Mouse (Mus musculus) thymus, postnatal 36 days (tissue): Measurements from ENCODE around the gene Ebf1.

ENCODE experiments used
- DNase-seq, 2 experiments: peaks; one replicate each; pipeline ENCODE4 v3.0.0; 2022; ENCODE audit warnings: mixed read lengths in 2 of 2

Ebf1 gene

DNA sequence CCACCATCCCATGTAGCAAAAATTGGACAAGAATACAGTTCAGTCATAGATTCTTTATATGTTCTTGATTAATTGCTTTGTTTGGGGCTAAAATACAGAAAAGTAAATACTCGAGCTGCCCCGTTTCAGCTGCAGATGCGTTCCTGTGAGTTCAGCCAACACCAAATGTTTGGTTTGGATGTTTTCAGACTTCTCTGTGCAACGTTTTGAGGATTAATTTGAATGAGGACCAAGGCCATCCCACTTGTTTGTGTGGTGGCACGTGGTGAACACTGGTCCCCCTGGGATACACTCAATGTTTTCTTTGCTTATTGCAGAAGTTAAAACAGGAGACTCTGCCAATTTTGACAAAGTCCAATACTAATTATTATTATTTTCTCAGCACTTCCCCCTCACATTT, 289.3 kb downstream of the Ebf1 start:
- DNase-seq, result no peak

DNA sequence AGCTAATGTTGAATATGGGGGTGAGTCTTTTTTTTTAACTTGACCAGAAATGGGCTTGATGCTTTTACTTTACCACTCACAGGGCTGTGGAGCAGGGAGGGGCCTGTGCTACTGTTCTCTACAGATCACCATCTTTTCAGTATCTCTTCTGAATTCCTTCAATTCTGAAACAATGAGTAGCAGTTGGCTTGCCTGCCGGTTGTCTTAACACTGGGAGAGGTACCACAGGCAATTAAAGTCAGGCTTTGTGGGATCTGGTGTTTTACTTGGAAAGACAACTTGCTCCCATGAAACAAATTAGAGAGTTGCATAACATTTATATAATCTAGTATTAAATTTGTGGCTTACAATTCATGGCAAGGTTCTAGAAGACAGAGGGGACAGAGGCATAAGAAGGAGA, 294.6 kb downstream of the Ebf1 start:
- no peak for DNase-seq

DNA sequence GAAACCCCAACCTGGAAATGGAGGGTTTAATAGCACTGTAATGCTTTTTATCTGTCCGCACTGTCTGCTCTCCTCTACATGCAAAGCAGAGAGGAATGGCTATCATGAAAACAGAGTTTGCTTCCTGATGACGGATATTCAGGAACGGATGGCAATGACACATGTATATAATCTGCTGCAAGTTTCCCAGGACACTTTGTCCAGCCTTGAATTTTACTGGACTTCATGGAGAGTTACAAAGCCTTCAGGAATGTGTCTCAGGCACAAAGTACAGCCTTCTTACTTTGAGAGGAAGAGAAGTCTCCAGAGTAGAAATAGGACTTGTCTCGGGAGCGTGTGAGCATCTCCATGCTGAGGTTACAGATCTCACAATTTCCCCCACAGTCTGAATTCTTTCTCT, 296.7 kb downstream of the Ebf1 start:
- DNase-seq, result no peak

DNA sequence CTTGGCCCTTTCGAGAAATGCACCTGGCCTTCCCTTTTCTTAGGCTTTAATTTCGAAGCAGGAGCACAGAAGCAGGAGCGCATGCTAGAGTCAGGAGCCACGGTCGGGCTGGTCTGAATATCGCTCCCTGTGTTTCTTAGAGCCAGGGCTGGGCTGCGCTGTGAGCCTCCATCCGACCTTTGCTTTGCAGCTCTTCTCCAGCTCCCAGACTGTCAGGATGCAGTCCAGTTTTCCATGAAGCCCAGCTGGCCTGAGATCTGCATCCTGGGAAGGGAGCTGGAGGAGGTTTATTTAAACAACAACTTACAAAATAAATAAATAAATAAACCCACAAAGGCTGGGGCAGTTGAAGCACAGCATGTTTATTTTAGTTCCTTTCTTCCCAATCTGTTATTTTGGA, 299.9 kb downstream of the Ebf1 start:
- no peak for DNase-seq

DNA sequence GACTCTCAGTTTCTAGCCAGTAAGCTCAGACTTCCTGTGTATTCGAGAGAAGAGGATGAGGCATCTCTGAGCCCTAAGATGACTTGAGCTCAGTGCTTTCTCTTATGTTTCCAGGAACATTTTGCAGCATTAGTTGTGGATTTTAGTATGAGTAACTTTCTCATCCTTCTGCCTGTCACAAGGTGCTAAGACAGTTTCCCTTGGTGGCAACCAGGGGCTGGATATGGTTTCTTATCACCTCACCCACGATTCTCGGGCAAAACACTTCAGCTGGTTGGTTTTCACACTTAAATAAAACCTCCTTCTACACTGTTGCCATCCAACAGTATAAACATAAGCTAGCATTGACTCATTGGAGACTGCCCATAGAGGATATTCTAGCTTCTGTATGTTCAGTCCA, 306.0 kb downstream of the Ebf1 start:
- no peak for DNase-seq

DNA sequence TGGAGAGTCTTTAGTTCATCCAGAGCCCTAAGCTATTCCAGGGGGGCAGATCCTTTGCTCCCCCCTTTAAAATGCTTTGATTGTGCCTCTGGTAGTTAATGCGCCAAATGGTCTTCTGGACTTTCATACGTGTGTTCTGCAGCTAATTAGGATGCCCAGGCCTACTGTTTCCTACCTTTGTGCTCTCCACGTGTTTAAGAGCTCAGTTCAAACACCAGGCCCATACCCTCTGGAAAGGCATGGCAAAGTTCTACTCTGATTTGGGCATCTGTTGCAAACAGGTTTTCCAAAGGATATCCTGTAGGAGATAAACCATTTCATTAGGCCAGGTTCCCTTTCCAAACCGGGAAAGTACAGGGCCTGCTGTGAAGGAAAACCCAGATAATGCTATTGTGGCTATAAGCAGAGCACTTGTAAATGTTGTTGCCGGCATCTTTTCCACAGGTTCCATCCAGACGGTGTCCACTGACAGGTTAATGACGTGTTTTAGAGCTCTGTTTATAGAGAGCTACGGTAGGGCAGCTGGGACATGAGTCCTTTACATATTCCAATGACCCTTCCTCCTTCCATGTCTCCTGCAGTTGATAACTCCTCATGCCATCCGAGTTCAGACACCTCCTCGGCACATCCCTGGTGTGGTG, 306.9 kb downstream of the Ebf1 start:
- no peak for DNase-seq

DNA sequence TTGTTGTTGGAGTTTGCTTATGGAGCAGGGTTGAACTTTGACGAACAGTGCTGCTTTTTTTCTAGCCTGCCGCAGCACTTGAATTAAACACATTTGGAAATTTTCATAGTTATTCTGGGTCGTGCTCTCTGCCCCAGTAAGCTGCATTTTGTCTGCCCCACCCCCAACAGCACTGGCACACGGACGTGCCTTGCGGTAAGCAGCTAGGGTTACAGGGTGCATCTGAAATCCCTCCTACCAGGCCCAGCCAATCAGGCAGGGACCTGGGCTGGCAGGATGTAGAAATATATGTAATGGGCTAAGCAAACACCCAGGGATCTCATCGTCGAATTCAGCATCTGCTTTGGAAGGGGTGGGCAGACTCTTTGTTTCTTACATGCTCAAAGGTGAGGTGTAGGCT, 307.8 kb downstream of the Ebf1 start:
- DNase-seq, result peak; percentile 43 to 69

DNA sequence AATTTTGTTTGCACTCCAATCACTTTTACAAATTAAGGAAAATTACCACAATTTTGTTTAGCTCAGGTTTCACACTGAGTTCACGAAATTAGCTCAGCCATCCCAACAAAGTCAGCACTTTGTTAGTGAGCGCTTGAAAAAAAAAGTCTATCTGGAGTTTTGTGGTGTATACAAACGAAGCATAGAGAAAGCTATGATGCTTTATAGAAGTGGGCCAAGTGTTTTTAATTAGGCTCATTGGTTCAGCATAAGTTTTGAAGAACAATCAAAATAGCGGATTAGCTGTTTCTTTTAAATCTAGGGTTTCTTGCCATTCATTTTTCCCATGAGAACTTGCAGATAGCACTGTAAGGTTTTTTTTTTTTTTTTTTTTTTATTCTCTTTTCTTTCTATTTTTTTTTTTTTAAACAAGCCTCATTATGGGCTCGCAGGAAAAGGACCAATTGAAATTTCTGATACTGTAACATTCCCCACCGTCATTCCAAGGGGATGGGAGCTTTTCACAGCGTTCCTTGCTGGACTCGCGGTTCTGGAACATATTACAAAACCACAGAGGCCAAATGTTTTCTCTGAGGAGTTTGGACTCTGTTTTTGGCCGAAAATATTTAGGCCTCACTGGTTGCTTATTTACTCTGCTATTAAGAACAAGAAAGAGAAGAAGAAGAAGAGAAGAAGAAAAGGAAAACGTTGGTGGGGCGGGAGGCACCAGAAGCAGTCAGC, 308.8 kb downstream of the Ebf1 start:
- no peak for DNase-seq

DNA sequence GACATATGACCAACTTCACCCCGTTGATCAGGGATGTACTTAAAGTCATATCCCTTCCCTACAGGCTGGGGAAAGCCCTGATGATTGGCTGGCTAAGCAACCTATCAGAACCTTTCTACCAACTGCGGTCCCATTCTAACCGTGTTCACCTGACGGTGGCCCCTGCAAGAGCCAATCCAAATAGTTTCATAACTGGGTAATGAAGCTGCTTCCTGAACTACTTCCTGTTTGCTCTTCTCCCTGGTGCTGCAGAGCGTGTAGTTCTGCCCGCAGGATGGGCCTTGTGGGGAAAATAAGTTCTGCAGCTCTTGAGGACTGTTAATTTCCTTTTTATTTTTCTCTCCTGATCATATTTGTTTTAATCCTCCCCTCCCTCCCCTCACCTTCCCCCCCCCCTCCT, 311.3 kb downstream of the Ebf1 start:
- no peak for DNase-seq

DNA sequence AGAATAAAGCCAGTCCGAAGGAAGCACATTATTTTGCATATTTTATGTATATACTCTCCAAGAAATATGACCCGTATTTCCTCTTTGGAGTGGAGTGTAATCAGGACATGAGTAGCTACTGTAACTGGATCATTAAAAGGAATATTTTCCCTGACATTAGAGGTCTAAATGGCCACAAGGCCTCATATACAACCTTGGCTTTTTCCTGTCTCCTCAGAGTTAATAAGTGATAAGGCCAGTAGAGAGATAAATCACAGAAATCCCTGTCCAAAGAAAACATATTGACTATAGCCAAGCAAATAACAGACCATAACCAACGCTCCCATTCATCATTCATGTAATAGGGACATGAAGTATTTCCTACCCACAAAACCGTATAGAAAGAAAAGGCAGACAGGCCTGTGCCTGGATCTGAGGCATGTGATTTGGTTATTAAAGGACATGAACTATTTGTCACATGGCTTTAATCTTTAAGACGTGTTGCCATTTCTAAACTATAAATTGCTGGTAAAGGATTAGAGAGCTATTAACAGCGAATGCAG, 315.9 kb downstream of the Ebf1 start:
- no peak for DNase-seq

DNA sequence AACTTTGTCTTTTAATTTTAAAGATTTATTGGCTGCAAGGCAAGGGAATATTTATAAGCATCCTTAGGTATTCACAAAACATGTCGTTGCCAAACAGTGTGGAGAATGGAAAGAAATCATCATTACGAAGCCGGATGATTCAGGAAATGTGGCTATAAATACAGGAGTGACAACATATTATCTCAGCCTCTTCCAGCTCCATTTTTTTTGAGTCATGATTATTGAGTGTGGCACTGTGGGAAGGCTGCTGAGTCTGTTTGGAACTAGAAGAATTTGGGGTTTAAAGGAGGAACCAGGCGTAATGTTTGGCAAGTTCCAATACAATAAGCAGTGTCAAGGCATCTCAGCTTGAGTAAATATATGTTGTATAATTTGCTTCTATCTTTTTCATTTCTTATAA, 326.7 kb downstream of the Ebf1 start:
- DNase-seq, result no peak

DNA sequence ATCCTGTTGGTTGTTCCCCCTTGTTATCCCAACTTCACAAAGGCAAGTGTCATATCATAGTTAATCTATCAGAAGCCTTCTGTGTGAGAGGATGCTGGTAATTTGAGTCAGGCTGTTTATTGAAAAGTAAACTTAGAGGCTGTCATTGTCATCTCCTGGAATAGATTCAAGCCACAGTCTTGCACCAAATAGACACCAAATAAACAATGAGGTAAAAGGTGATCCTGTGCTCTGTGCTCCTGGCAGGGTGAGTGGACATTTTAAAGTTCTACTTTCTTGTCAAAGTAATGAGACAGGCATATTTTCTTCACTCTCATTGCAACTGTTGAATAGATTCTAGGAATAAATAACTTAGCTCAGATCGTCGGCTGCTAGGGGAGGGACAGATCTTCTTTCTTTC, 327.3 kb downstream of the Ebf1 start:
- DNase-seq, result no peak

DNA sequence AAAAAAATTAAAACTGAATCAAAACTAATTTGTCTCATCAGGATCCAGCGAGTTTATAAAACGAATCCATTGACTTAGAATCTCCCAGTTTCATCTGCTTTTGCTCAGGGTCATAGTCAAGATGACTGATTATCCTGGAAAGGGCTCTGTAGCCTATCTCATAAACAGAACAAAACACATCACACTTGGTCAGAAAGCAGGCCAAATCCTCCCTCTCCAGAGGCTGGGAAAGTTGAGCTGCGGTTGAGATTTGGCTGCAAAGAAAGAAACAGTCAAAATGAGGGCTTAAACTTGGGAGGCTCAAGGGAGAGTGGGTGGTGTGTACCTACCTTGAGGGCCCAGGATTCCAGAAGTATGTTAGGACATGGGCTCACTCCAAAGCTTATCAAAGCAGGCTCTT, 329.5 kb downstream of the Ebf1 start:
- no peak for DNase-seq

DNA sequence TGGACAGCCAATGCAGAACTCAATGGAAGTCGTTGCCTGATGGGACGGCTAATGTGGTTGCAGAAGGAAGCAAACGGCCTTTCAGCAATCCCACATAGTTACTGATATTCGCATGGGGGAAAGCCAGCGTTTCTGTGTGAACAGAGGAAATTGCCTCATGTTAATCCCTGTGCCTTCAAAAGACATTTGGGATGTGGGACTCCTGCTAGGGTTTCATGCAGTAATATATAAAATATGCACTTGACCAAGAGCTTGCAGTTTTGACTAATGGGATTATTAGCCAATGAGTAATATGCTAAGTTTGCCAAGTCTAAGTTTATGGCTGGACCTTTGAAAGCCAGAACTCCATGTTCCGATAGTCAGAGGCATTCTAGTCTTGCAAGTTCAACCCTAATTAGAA, 331.4 kb downstream of the Ebf1 start:
- no peak for DNase-seq

DNA sequence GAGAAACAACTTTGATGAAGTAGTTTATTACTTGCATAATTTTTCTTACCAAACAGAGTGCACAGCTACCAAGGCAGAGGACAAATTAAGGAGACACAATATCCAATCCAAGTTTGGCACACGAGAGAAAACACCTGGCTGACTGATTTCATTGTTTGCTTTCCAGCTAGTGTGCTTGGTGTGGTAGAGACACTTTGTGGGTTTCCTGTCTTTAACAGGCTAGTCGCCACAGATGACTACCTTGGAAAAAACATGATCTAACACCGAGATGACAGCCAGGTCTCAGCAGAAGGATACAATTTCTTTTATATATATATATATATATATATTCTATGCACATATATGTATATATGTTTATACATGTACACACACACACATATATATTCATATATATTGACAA, 332.0 kb downstream of the Ebf1 start:
- DNase-seq, result no peak

DNA sequence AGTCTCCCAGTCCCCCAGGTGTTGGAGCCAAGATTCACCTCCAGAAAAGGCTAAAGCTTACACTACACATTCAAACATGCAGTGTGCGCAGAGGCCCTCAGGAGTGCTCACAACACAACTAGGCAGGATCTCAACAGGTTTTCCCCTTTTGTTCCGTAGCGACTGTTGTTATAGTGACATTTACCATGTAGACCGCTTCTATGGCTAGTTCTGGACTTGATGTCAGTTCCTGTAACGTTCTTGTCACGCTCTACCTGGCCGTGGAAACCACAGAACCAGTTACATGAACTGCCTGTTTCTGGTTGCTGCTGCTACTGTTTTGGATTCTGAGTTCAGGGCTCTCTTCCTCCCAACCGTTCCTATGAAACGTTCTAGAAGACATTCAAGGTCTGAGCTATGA, 333.2 kb downstream of the Ebf1 start:
- DNase-seq, result no peak

DNA sequence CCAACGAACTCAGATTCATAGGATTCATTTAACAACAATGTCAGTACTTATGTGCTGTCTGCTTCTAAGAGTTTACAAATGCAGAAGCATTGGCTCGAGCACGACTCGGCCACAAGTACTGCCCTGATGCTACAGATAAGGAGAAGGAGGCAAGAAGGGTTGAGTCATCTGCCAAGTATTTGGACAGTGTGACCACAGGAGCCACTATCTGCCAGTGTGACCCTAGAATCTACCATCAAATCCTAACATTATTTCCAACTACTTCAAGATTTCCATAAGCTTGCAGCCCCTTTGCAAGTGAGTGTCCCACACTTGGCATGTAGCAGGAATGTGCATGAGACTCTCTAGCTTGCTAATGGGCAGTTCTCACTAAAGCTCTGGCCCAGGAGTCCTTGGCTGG, 334.4 kb downstream of the Ebf1 start:
- DNase-seq, result no peak

DNA sequence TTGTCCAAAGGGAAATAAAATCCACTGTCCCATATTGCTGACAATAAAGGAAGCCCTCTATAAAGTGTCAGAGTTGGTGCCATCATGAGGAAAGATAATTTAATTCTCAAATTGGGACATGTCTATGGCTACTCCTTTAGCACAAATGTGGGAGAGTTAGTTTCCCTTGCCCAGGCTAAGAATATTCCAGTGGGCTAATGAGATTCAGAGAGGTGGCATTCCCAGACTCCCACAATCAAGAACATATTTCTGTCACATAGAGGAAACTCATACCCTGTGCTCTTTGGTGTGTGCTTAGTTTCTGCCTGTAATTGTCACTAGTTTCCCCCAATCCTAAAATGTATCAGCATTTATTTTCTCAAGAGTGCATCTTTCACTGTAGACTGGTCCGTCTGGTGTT, 336.2 kb downstream of the Ebf1 start:
- no peak for DNase-seq

DNA sequence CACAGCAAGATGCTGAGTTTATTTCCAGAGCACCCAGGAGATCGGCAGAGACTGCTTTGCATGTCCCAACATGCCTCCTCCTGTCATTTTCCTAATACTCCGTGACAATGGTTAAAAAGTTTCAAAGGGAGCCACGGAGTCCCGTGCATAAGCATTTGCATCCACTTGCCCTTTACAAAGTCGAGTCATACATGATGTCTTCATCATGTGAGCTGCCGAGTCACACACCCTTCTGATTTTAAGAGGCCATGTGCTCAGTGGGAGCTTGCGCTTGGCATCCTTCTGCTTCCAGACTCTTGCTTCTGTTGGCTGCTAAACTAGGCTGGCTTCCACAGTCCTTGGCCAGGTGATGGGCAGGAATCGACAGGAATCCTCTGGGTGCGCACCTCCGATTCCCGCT, 336.7 kb downstream of the Ebf1 start:
- DNase-seq, result no peak

DNA sequence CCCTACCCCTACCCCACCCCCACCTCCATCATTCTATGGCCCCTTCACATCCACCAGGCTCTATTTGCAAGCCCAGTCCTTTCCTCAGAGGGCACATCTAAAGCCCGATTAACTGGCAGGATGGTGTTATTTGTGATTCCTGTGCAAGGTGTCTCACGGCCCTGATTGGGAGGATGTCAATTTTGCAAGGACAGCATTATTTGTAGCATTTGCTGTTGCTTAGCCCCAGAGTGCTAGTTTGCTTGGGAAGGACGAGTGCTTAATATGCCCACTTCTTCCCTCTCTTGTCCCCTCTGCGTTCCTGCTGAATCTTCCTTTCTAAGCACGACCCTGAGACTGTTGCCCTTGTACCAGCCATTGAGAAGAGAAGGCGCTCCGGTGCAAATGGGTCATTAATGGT, 337.2 kb downstream of the Ebf1 start:
- DNase-seq, result no peak

DNA sequence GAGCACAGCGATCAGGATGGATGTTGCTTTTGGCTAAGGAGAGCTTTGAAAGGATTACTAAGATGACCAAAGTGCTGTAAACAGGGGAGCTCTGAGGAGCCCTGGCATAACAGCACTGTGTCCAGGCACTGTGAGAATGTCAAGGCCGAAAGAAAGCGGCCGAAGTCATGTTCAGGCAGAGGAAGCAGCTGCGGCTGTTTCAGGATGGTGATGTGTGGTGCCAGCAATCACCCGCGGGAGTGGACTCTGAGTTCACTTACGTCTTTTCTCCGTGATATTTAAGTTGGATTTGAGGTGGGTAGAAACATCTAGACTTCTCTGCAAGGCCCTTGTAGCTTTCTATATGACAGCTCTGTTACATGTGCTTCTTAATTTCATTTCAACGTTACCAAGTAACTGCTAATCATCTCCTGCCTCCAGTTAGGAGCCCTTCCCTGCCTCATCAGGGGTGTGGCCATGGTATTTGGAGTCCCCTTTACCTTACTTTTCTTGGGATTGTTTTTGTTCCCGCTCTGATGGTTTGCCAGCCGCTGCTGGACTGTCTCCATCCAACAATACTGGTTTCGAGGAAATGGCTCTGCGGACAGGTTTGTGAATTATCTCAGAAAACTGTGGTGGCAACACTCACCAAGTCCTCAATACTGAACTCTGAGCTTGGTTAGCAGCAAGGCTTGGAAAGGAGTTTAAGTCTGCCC, 345.8 kb downstream of the Ebf1 start:
- no peak for DNase-seq

DNA sequence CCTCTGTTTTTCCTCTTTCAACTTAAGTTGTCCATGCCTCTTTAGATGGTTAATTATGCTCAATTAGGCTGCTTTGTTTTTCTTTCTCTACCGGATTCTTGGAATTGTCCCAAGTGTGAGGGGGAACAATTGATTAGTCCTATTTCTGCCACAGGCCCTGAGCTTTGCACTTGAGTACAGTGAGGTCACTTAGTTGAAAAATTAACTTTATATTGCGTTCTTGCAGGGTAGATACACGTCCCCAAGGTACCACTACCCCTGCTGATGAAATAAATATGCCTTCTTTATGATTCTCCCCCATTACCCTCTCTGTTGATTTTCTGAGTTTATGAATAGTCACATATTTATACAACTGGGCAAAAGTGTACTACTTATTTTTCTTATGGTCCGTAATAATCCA, 351.9 kb downstream of the Ebf1 start:
- no peak for DNase-seq

DNA sequence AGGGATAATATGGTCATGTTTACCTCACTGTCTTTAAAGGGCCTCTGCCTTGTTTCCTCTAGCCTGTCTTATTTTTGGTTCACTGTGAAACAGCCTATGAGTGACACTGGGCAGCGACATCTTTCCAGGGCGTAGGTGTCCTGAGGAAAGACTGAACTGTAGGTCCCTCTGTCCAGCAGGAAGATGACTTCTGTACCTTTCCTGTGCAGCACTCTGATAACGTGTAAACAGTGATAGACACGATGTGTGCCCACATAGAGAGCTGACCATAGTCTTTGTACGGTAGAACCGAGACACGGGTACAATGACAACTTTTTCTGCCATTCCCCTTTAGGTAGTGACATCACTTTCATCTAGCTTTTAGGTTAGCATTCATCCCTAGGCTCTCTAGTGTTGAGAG, 357.2 kb downstream of the Ebf1 start:
- no peak for DNase-seq

DNA sequence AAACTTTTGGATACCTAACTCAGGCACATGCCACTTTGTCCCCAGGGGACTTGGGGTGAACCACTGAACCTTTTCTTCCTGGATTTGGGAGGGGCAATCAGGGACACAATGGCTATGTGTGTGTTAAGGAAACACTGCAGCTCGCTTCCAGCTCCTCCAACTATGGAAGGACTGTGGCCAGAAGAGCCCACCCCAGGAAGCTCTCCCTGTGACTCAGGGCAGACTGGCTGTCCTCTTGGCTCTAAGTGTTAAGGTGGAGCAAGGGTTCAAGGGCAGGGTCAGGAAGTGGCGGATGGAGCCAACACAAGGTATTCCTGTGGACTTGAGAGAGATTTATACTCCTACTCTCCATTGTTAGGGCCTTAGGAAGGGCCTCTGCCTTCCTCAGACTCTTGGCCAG, 358.0 kb downstream of the Ebf1 start:
- no peak for DNase-seq
